Mouse (Mus musculus) bone marrow macrophage, adult 2 months (primary cell): ENCODE results near the gene Perm1. TPM values are rescaled to one million over a fixed set of nuclear protein-coding genes. Genes with fewer than 3 reads are reported as not detected.

ENCODE experiments used
- H3K27ac ChIP-seq: 2 replicates; pipeline ENCODE4 v1.5.1; 2012; ENCODE audit warnings: low read depth, low read length; ENCODE audit not compliant: insufficient read depth
- H3K4me1 ChIP-seq: 2 replicates; pipeline ENCODE4 v1.6.1; 2012; ENCODE audit warnings: low read length; ENCODE audit not compliant: control insufficient read depth, insufficient read depth
- H3K4me3 ChIP-seq: 2 replicates; pipeline ENCODE4 v1.5.1; 2012; ENCODE audit warnings: mild to moderate bottlenecking, low read length, moderate library complexity; ENCODE audit not compliant: insufficient read depth
- CTCF ChIP-seq: IDR thresholded peaks from 2 replicates; pipeline ENCODE4 v1.5.1; 2012; ENCODE audit warnings: low read depth, mild to moderate bottlenecking, low read length, moderate library complexity
- POLR2A ChIP-seq: IDR thresholded peaks from 2 replicates; pipeline ENCODE4 v1.6.1; 2012; ENCODE audit warnings: mild to moderate bottlenecking, low read depth, low read length, borderline replicate concordance
- polyA plus RNA-seq: library from polyadenylated mRNA; stranded (reverse); fragments of >200 nt; gene quantifications from 2 replicates; pipeline ENCODE4 v1.2.4, GENCODE M21; 2012; ENCODE audit not compliant: missing spikeins, insufficient read depth, insufficient read length

Perm1 gene
- polyA plus RNA-seq, 1 experiment, result not detected

GRCm38 (mm10) chr4:156200623-156201475, 14.8 kb upstream of the Perm1 start, which contains the start of gene Isg15:
TSS of gene Isg15 (minus strand) at chr4:156200818.
- Histone ChIP-seq H3K4me3 (peak within 1 kb of the TSS; percentile 50), H3K27ac (peak within 1 kb of the TSS; percentile 33; the same call in 1 of the 2 replicates), H3K4me1 (peaks cover 12% of the 10 kb centered on the region)
- TF ChIP-seq CTCF, result no peak
- no peak for TF ChIP-seq POLR2A

- no peak for TF ChIP-seq CTCF
- no peak for TF ChIP-seq POLR2A
- Histone ChIP-seq H3K27ac (no peak overlapping the region), H3K4me3 (peak overlapping the region; percentile 34), H3K4me1 (peaks cover 8% of the 10 kb centered on the region)
Observed at GRCm38 (mm10) chr4:156202462-156202893, 13.2 kb upstream of the Perm1 start.

- Histone ChIP-seq H3K4me3 (peak within 1 kb of the TSS; percentile 68), H3K4me1 (peaks cover 8% of the 10 kb centered on the region), H3K27ac (no peak within 1 kb of the TSS)
- TF ChIP-seq CTCF, result no peak
- no peak for TF ChIP-seq POLR2A
Observed at GRCm38 (mm10) chr4:156203001-156203412, 12.7 kb upstream of the Perm1 start, which contains the start of gene AW011738. TSS of gene AW011738 (plus strand) at chr4:156203304.

- no peak for TF ChIP-seq POLR2A
- no peak for TF ChIP-seq CTCF
- peaks cover 6% of the 10 kb centered on the region for H3K4me1 ChIP-seq
- no peak overlapping the region for H3K27ac ChIP-seq
- peak overlapping the region; percentile 68 for H3K4me3 ChIP-seq
Observed at GRCm38 (mm10) chr4:156203413-156204131, 12.1 kb upstream of the Perm1 start.

DNA sequence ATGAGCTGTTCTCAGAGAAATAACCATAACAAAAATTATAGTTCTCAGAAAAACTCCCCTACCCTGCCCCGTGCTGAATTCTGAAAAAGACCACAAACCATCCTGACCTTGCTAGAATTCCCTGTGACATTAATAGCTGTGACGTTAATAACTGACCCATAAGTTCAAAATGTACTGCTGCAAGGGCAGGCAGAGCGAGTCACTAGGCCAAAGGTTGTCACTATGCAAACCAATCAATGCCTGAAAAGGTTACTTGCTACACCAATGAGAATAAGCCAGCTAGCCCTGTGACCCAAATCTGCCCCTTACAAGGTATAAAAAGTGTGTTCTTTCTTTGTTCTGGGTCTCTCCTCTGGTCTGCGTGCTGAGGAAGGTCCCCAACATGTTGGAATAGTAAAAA, 6.8 kb upstream of the Perm1 start:
- H3K4me3 ChIP-seq, result no peak overlapping the region
- no peak for TF ChIP-seq POLR2A
- TF ChIP-seq CTCF, result no peak
- no peak overlapping the region for H3K27ac ChIP-seq
- H3K4me1 ChIP-seq, result peaks cover 8% of the 10 kb centered on the region

- Histone ChIP-seq H3K27ac (no peak overlapping the region), H3K4me1 (peaks cover 8% of the 10 kb centered on the region), H3K4me3 (no peak overlapping the region)
- TF ChIP-seq CTCF, result no peak
- no peak for TF ChIP-seq POLR2A
Observed at GRCm38 (mm10) chr4:156209963-156210635, 5.6 kb upstream of the Perm1 start.

DNA sequence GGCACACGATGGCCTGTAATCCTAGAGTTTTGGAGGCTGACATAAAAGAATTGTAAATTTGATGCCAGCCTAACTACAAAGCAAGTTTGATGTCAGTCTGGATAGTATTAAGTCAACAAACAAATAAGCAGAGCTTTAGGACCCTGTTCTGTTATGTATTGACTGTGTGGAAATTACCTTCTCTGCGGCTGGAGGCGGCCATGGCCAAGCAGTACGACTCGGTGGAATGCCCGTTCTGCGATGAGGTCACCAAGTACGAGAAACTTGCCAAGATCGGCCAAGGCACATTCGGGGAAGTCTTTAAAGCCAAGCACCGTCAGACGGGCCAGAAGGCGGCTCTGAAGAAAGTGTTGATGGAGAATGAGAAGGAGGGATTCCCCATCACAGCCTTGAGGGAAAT, 2.5 kb upstream of the Perm1 start:
- Histone ChIP-seq H3K4me1 (peaks cover 11% of the 10 kb centered on the region), H3K27ac (no peak overlapping the region), H3K4me3 (no peak overlapping the region)
- TF ChIP-seq CTCF (no peak), POLR2A (no peak)

DNA sequence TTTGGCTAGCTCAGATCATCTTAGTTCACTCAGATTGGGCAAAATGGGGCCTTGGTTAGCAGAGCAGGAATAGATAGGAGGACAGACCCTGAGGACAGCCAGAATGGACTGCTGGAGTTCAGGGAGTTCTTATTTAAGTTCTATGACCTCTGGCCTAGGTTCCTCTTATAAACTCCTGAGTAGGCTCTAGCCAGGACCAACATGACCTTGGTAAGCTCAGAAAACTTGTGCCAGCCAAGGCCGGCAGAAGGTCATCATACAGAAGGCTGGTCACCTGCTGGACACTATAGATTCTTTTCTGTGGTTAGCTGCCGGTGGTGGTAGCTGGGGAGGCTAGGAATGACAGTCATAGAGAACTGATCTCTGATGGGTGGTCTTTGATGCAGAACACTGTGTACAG, 528 bp downstream of the Perm1 start:
- Histone ChIP-seq H3K4me3 (no peak overlapping the region), H3K4me1 (peaks cover 3% of the 10 kb centered on the region; the same call in 1 of the 2 replicates), H3K27ac (no peak overlapping the region)
- TF ChIP-seq CTCF (no peak), POLR2A (no peak)

DNA sequence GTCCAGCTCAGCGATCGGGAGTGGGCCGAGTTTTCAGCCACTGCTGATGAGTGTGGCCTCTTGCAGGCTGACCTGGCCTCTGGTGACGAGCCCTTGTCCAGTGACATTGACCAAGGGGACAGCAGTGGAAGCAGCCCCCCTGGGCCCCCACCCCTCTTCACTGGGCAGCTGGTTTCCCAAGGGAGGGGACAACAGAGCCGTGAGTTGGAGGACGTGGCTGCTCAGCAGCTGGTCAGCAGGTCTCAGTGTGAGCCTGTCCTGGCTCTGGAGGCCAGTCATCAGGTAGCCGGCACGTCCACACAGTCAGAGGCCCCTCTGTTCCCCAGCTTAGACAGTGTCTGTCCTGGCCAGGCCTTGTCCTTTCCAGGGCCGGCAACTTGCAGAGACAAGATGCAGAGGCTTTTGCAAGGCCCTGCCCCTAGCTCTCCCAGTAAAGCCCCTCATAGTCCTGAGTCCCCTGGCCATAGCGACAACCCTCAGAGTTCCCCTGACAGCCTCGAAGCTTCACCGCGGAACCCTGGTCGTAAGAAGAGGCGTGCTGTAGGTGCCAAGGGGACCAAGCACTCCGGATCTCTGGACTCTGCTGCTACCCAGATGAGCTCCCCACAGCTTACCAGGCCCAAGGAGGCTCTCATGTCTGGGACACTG, 1.5 kb downstream of the Perm1 start:
- TF ChIP-seq POLR2A, result no peak
- TF ChIP-seq CTCF, result no peak
- Histone ChIP-seq H3K27ac (no peak overlapping the region), H3K4me1 (peaks cover 3% of the 10 kb centered on the region; the same call in 1 of the 2 replicates), H3K4me3 (no peak overlapping the region)
